Mouse (Mus musculus): ENCODE measurements around the gene Adra2b. TPM values are rescaled to one million over a fixed set of nuclear protein-coding genes. Genes with fewer than 3 reads are reported as not detected.

Adra2b gene
- polyA plus RNA-seq, 1 experiment from 2014 or later, result 0.35 TPM

GRCm38 (mm10) chr2:127324456-127324855, 38.6 kb upstream of the Adra2b start:
- Histone ChIP-seq H3K9ac (replicated peaks; ENCODE audit: low read depth, low read length) (no peak overlapping the region), H3K27me3 (ENCODE audit: control insufficient read depth, insufficient read depth, low read length) (no peaks in the 10 kb centered on the region), H3K4me1 (ENCODE audit: control insufficient read depth, insufficient read depth, low read length) (no peaks in the 10 kb centered on the region), H3K9me3 (ENCODE audit: control insufficient read depth, low read length) (no peaks in the 10 kb centered on the region), H3K27ac (ENCODE audit: low read depth, low read length) (no peak overlapping the region), H3K4me2 (ENCODE audit: low read depth, low read length) (no peak overlapping the region), H3K4me3 (ENCODE audit: low read depth, low read length) (no peak overlapping the region), H3K36me3 (ENCODE audit: control insufficient read depth, insufficient read depth, low read length) (no peaks in the 10 kb centered on the region)
- 72% methylated on average over 7 of the region's 7 CpGs for WGBS
- no peak for ATAC-seq (ENCODE audit: low read depth)

GRCm38 (mm10) chr2:127328090-127328851, 34.7 kb upstream of the Adra2b start:
- Histone ChIP-seq H3K9me3 (ENCODE audit: control insufficient read depth, low read length) (no peaks in the 10 kb centered on the region), H3K4me2 (ENCODE audit: low read depth, low read length) (no peak overlapping the region), H3K36me3 (ENCODE audit: control insufficient read depth, insufficient read depth, low read length) (no peaks in the 10 kb centered on the region), H3K27ac (ENCODE audit: low read depth, low read length) (no peak overlapping the region), H3K9ac (replicated peaks; ENCODE audit: low read depth, low read length) (no peak overlapping the region), H3K4me3 (ENCODE audit: low read depth, low read length) (no peak overlapping the region), H3K27me3 (ENCODE audit: control insufficient read depth, insufficient read depth, low read length) (no peaks in the 10 kb centered on the region), H3K4me1 (ENCODE audit: control insufficient read depth, insufficient read depth, low read length) (no peaks in the 10 kb centered on the region)
- no peak for ATAC-seq (ENCODE audit: low read depth)
- 76% methylated on average over 12 of the region's 12 CpGs for WGBS

- Histone ChIP-seq H3K4me2 (ENCODE audit: low read depth, low read length) (no peak overlapping the region), H3K4me3 (ENCODE audit: low read depth, low read length) (no peak overlapping the region), H3K27me3 (ENCODE audit: control insufficient read depth, insufficient read depth, low read length) (peaks cover 25% of the 10 kb centered on the region), H3K9me3 (ENCODE audit: control insufficient read depth, low read length) (no peaks in the 10 kb centered on the region), H3K27ac (ENCODE audit: low read depth, low read length) (no peak overlapping the region), H3K9ac (replicated peaks; ENCODE audit: low read depth, low read length) (no peak overlapping the region), H3K36me3 (ENCODE audit: control insufficient read depth, insufficient read depth, low read length) (no peaks in the 10 kb centered on the region), H3K4me1 (ENCODE audit: control insufficient read depth, insufficient read depth, low read length) (peaks cover 4% of the 10 kb centered on the region; the same call in 1 of the 2 replicates)
- 82% methylated on average over 14 of the region's 14 CpGs for WGBS
- no peak for ATAC-seq (ENCODE audit: low read depth)
Observed at GRCm38 (mm10) chr2:127332807-127333570, 30.0 kb upstream of the Adra2b start.

- 83% methylated on average over 5 of the region's 5 CpGs for WGBS
- no peak for ATAC-seq (ENCODE audit: low read depth)
- peaks cover 25% of the 10 kb centered on the region for H3K27me3 ChIP-seq (ENCODE audit: control insufficient read depth, insufficient read depth, low read length)
- H3K4me2 ChIP-seq (ENCODE audit: low read depth, low read length), result no peak overlapping the region
- H3K9me3 ChIP-seq (ENCODE audit: control insufficient read depth, low read length), result no peaks in the 10 kb centered on the region
- no peak overlapping the region for H3K4me3 ChIP-seq (ENCODE audit: low read depth, low read length)
- no peak overlapping the region for H3K27ac ChIP-seq (ENCODE audit: low read depth, low read length)
- H3K36me3 ChIP-seq (ENCODE audit: control insufficient read depth, insufficient read depth, low read length), result no peaks in the 10 kb centered on the region
- no peak overlapping the region for H3K9ac ChIP-seq (replicated peaks; ENCODE audit: low read depth, low read length)
- peaks cover 4% of the 10 kb centered on the region; the same call in 1 of the 2 replicates for H3K4me1 ChIP-seq (ENCODE audit: control insufficient read depth, insufficient read depth, low read length)
Observed at GRCm38 (mm10) chr2:127333945-127334603, 28.9 kb upstream of the Adra2b start.

GRCm38 (mm10) chr2:127335078-127335541, 27.9 kb upstream of the Adra2b start:
- Histone ChIP-seq H3K4me2 (ENCODE audit: low read depth, low read length) (no peak overlapping the region), H3K27me3 (ENCODE audit: control insufficient read depth, insufficient read depth, low read length) (peaks cover 27% of the 10 kb centered on the region), H3K9ac (replicated peaks; ENCODE audit: low read depth, low read length) (no peak overlapping the region), H3K9me3 (ENCODE audit: control insufficient read depth, low read length) (no peaks in the 10 kb centered on the region), H3K4me3 (ENCODE audit: low read depth, low read length) (no peak overlapping the region), H3K27ac (ENCODE audit: low read depth, low read length) (no peak overlapping the region), H3K4me1 (ENCODE audit: control insufficient read depth, insufficient read depth, low read length) (peaks cover 4% of the 10 kb centered on the region; the same call in 1 of the 2 replicates), H3K36me3 (ENCODE audit: control insufficient read depth, insufficient read depth, low read length) (no peaks in the 10 kb centered on the region)
- WGBS, result 56% methylated on average over 11 of the region's 11 CpGs
- no peak for ATAC-seq (ENCODE audit: low read depth)

GRCm38 (mm10) chr2:127335767-127336496, 27.1 kb upstream of the Adra2b start, which contains the start of gene Dusp2:
Dusp2 (plus strand) TSS chr2:127336159.
- WGBS, result 1% methylated on average over 64 of the region's 76 CpGs
- peak within 1 kb of the TSS; percentile 89 for H3K4me2 ChIP-seq (ENCODE audit: low read depth, low read length)
- no peak within 1 kb of the TSS for H3K27ac ChIP-seq (ENCODE audit: low read depth, low read length)
- ATAC-seq (ENCODE audit: low read depth), result peak; percentile 84
- peaks cover 4% of the 10 kb centered on the region; the same call in 1 of the 2 replicates for H3K4me1 ChIP-seq (ENCODE audit: control insufficient read depth, insufficient read depth, low read length)
- H3K9me3 ChIP-seq (ENCODE audit: control insufficient read depth, low read length), result no peaks in the 10 kb centered on the region
- H3K4me3 ChIP-seq (ENCODE audit: low read depth, low read length), result peak within 1 kb of the TSS; percentile 49
- no peaks in the 10 kb centered on the region for H3K36me3 ChIP-seq (ENCODE audit: control insufficient read depth, insufficient read depth, low read length)
- H3K9ac ChIP-seq (replicated peaks; ENCODE audit: low read depth, low read length), result peak within 1 kb of the TSS; percentile 55
- peaks cover 27% of the 10 kb centered on the region for H3K27me3 ChIP-seq (ENCODE audit: control insufficient read depth, insufficient read depth, low read length)

GRCm38 (mm10) chr2:127336497-127336832, 26.5 kb upstream of the Adra2b start:
- H3K9ac ChIP-seq (replicated peaks; ENCODE audit: low read depth, low read length), result peak overlapping the region; percentile 55
- H3K27me3 ChIP-seq (ENCODE audit: control insufficient read depth, insufficient read depth, low read length), result peaks cover 27% of the 10 kb centered on the region
- peaks cover 4% of the 10 kb centered on the region; the same call in 1 of the 2 replicates for H3K4me1 ChIP-seq (ENCODE audit: control insufficient read depth, insufficient read depth, low read length)
- H3K36me3 ChIP-seq (ENCODE audit: control insufficient read depth, insufficient read depth, low read length), result no peaks in the 10 kb centered on the region
- H3K4me2 ChIP-seq (ENCODE audit: low read depth, low read length), result peak overlapping the region; percentile 89
- no peak overlapping the region for H3K27ac ChIP-seq (ENCODE audit: low read depth, low read length)
- H3K9me3 ChIP-seq (ENCODE audit: control insufficient read depth, low read length), result no peaks in the 10 kb centered on the region
- peak overlapping the region; percentile 49 for H3K4me3 ChIP-seq (ENCODE audit: low read depth, low read length)
- no peak for ATAC-seq (ENCODE audit: low read depth)
- WGBS, result 4% methylated on average over 24 of the region's 33 CpGs

DNA sequence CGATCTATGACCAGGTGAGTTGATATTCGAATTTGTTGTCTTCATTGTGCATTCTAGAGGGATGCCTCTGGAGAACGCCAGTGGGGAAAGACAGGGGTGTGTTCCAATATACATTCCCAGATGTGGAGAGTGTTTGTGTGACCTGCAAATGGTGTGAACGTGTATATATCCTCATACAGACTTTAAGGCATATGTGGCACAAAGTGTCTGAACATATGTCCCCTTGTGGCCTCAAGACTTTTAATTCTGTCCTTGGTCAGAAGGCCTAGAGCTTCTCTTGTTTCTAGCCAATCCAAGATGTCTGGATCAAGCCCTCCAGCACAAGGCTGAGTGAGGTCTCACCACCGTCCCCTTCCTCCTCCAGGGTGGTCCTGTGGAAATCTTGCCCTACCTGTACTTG, 26.1 kb upstream of the Adra2b start:
- H3K4me2 ChIP-seq (ENCODE audit: low read depth, low read length), result peak overlapping the region; percentile 89
- peak overlapping the region; percentile 55 for H3K9ac ChIP-seq (replicated peaks; ENCODE audit: low read depth, low read length)
- no peaks in the 10 kb centered on the region for H3K36me3 ChIP-seq (ENCODE audit: control insufficient read depth, insufficient read depth, low read length)
- 61% methylated on average over 5 of the region's 5 CpGs for WGBS
- H3K4me3 ChIP-seq (ENCODE audit: low read depth, low read length), result peak overlapping the region; percentile 49
- peaks cover 27% of the 10 kb centered on the region for H3K27me3 ChIP-seq (ENCODE audit: control insufficient read depth, insufficient read depth, low read length)
- no peak overlapping the region for H3K27ac ChIP-seq (ENCODE audit: low read depth, low read length)
- ATAC-seq (ENCODE audit: low read depth), result no peak
- peaks cover 4% of the 10 kb centered on the region; the same call in 1 of the 2 replicates for H3K4me1 ChIP-seq (ENCODE audit: control insufficient read depth, insufficient read depth, low read length)
- no peaks in the 10 kb centered on the region for H3K9me3 ChIP-seq (ENCODE audit: control insufficient read depth, low read length)

Measured in neural tube, embryonic 14.5 days (tissue).